Mouse (Mus musculus): ENCODE results near the gene Gys1. TPM values are rescaled to one million over a fixed set of nuclear protein-coding genes. Genes with fewer than 3 reads are reported as not detected.
"Not testable (repeated sequence)": the region's sequence is repeated elsewhere in the genome, so short reads cannot be mapped to it uniquely, and the experiment has no call there.

Gys1 gene
- polyA plus RNA-seq, 1 experiment from 2014 or later, result 111 TPM

- H3K27ac ChIP-seq, result peak within 1 kb of the TSS; percentile 74
- peak within 1 kb of the TSS; percentile 91 for H3K4me3 ChIP-seq
- no peaks in the 10 kb centered on the region for H3K9me3 ChIP-seq (replicated peaks)
- no peaks in the 10 kb centered on the region for H3K27me3 ChIP-seq
- peak within 1 kb of the TSS; percentile 87 for H3K4me2 ChIP-seq
- H3K4me1 ChIP-seq (replicated peaks), result peaks cover 22% of the 10 kb centered on the region
- peaks cover 33% of the 10 kb centered on the region for H3K36me3 ChIP-seq
- WGBS, result under 1% methylated on average over 56 of the region's 58 CpGs
- H3K9ac ChIP-seq, result peak within 1 kb of the TSS; percentile 86
- peak; percentile 80 for ATAC-seq (replicated peaks; ENCODE audit: insufficient number of reproducible peaks, insufficient read depth, low FRiP score, low read depth)
Measured at GRCm38 (mm10) chr7:45466283-45467089, 31.8 kb downstream of the Gys1 start, which contains the start of gene Bax. Gene Bax, minus strand, starts transcription at chr7:45466898.

- 34% methylated on average over 7 of the region's 7 CpGs for WGBS
- Histone ChIP-seq H3K36me3 (peaks cover 28% of the 10 kb centered on the region), H3K27me3 (no peaks in the 10 kb centered on the region), H3K9me3 (replicated peaks) (no peaks in the 10 kb centered on the region), H3K9ac (peak overlapping the region; percentile 47), H3K27ac (no peak overlapping the region; the same call in 1 of the 2 replicates), H3K4me1 (replicated peaks) (peaks cover 19% of the 10 kb centered on the region), H3K4me2 (peak overlapping the region; percentile 87), H3K4me3 (peak overlapping the region; percentile 91)
- no peak for ATAC-seq (replicated peaks; ENCODE audit: insufficient number of reproducible peaks, insufficient read depth, low FRiP score, low read depth)
Measured at GRCm38 (mm10) chr7:45467090-45467670, 32.5 kb downstream of the Gys1 start.

- Histone ChIP-seq H3K4me1 (replicated peaks) (peaks cover 11% of the 10 kb centered on the region), H3K36me3 (no peaks in the 10 kb centered on the region), H3K27me3 (no peaks in the 10 kb centered on the region), H3K4me2 (no peak overlapping the region), H3K9me3 (replicated peaks) (no peaks in the 10 kb centered on the region), H3K9ac (no peak overlapping the region), H3K27ac (no peak overlapping the region), H3K4me3 (no peak overlapping the region)
- 4% methylated on average over 3 of the region's 3 CpGs for WGBS
- ATAC-seq (replicated peaks; ENCODE audit: insufficient number of reproducible peaks, insufficient read depth, low FRiP score, low read depth), result no peak
Measured at GRCm38 (mm10) chr7:45470869-45471268, 36.2 kb downstream of the Gys1 start.

- ATAC-seq (replicated peaks; ENCODE audit: insufficient number of reproducible peaks, insufficient read depth, low FRiP score, low read depth), result no peak
- Histone ChIP-seq H3K27ac (no peak overlapping the region), H3K36me3 (no peaks in the 10 kb centered on the region), H3K4me2 (peak overlapping the region; percentile 55), H3K4me1 (replicated peaks) (no peaks in the 10 kb centered on the region), H3K27me3 (no peaks in the 10 kb centered on the region), H3K9me3 (replicated peaks) (no peaks in the 10 kb centered on the region), H3K4me3 (peak overlapping the region; percentile 28), H3K9ac (no peak overlapping the region)
- 55% methylated on average over 16 of the region's 16 CpGs for WGBS
Measured at GRCm38 (mm10) chr7:45475291-45475969, 40.8 kb downstream of the Gys1 start.

GRCm38 (mm10) chr7:45476453-45476852, 41.8 kb downstream of the Gys1 start:
- 40% methylated on average over 1 of the region's 1 CpGs for WGBS
- H3K4me2 ChIP-seq, result no peak overlapping the region
- H3K4me1 ChIP-seq (replicated peaks), result no peaks in the 10 kb centered on the region
- no peak overlapping the region for H3K27ac ChIP-seq
- H3K9ac ChIP-seq, result no peak overlapping the region
- no peaks in the 10 kb centered on the region for H3K9me3 ChIP-seq (replicated peaks)
- H3K4me3 ChIP-seq, result no peak overlapping the region
- no peak for ATAC-seq (replicated peaks; ENCODE audit: insufficient number of reproducible peaks, insufficient read depth, low FRiP score, low read depth)
- H3K27me3 ChIP-seq, result no peaks in the 10 kb centered on the region
- H3K36me3 ChIP-seq, result no peaks in the 10 kb centered on the region

- Histone ChIP-seq H3K27me3 (no peaks in the 10 kb centered on the region), H3K36me3 (no peaks in the 10 kb centered on the region), H3K9me3 (replicated peaks) (no peaks in the 10 kb centered on the region), H3K9ac (no peak overlapping the region), H3K4me2 (no peak overlapping the region), H3K27ac (no peak overlapping the region), H3K4me1 (replicated peaks) (no peaks in the 10 kb centered on the region), H3K4me3 (no peak overlapping the region)
- no peak for ATAC-seq (replicated peaks; ENCODE audit: insufficient number of reproducible peaks, insufficient read depth, low FRiP score, low read depth)
- WGBS, result 8% methylated on average over 3 of the region's 3 CpGs
Measured at GRCm38 (mm10) chr7:45477003-45477402, 42.4 kb downstream of the Gys1 start.

GRCm38 (mm10) chr7:45478774-45479173, 44.1 kb downstream of the Gys1 start:
- Histone ChIP-seq H3K4me1 (replicated peaks) (no peaks in the 10 kb centered on the region), H3K36me3 (no peaks in the 10 kb centered on the region), H3K4me2 (no peak overlapping the region), H3K27ac (no peak overlapping the region), H3K9me3 (replicated peaks) (no peaks in the 10 kb centered on the region), H3K9ac (no peak overlapping the region), H3K27me3 (no peaks in the 10 kb centered on the region), H3K4me3 (no peak overlapping the region)
- ATAC-seq (replicated peaks; ENCODE audit: insufficient number of reproducible peaks, insufficient read depth, low FRiP score, low read depth), result no peak
- 92% methylated on average over 7 of the region's 7 CpGs for WGBS

GRCm38 (mm10) chr7:45480310-45480709, 45.7 kb downstream of the Gys1 start:
- WGBS, result 77% methylated on average over 4 of the region's 4 CpGs
- not testable (repeated sequence) for H3K36me3 ChIP-seq; ATAC-seq (replicated peaks; ENCODE audit: insufficient number of reproducible peaks, insufficient read depth, low FRiP score, low read depth); H3K4me1 ChIP-seq (replicated peaks); H3K9ac ChIP-seq; H3K4me3 ChIP-seq; H3K4me2 ChIP-seq; H3K27me3 ChIP-seq; H3K27ac ChIP-seq; H3K9me3 ChIP-seq (replicated peaks)

- H3K36me3 ChIP-seq, result no peaks in the 10 kb centered on the region
- no peaks in the 10 kb centered on the region for H3K4me1 ChIP-seq (replicated peaks)
- H3K9ac ChIP-seq, result no peak within 1 kb of the TSS
- 47% methylated on average over 15 of the region's 15 CpGs for WGBS
- no peak within 1 kb of the TSS for H3K4me3 ChIP-seq
- no peak within 1 kb of the TSS for H3K4me2 ChIP-seq
- H3K27ac ChIP-seq, result no peak within 1 kb of the TSS
- ATAC-seq (replicated peaks; ENCODE audit: insufficient number of reproducible peaks, insufficient read depth, low FRiP score, low read depth), result peak; percentile 74
- no peaks in the 10 kb centered on the region for H3K9me3 ChIP-seq (replicated peaks)
- H3K27me3 ChIP-seq, result no peaks in the 10 kb centered on the region
Measured at GRCm38 (mm10) chr7:45481374-45481927, 46.8 kb downstream of the Gys1 start, which contains the start of gene Tulp2. Gene Tulp2, plus strand, starts transcription at chr7:45481877.

GRCm38 (mm10) chr7:45482166-45482565, 47.5 kb downstream of the Gys1 start:
- no peak for ATAC-seq (replicated peaks; ENCODE audit: insufficient number of reproducible peaks, insufficient read depth, low FRiP score, low read depth)
- no peaks in the 10 kb centered on the region for H3K9me3 ChIP-seq (replicated peaks)
- H3K27me3 ChIP-seq, result no peaks in the 10 kb centered on the region
- no peaks in the 10 kb centered on the region for H3K36me3 ChIP-seq
- no peak overlapping the region for H3K27ac ChIP-seq
- no peaks in the 10 kb centered on the region for H3K4me1 ChIP-seq (replicated peaks)
- 71% methylated on average over 1 of the region's 1 CpGs for WGBS
- H3K4me3 ChIP-seq, result no peak overlapping the region
- no peak overlapping the region for H3K9ac ChIP-seq
- no peak overlapping the region for H3K4me2 ChIP-seq

- H3K9me3 ChIP-seq (replicated peaks); H3K27me3 ChIP-seq; H3K4me2 ChIP-seq; H3K36me3 ChIP-seq; ATAC-seq (replicated peaks; ENCODE audit: insufficient number of reproducible peaks, insufficient read depth, low FRiP score, low read depth); H3K4me3 ChIP-seq; H3K27ac ChIP-seq; H3K9ac ChIP-seq: not testable (repeated sequence)
- peaks cover 14% of the 10 kb centered on the region for H3K4me1 ChIP-seq (replicated peaks)
- 85% methylated on average over 5 of the region's 5 CpGs for WGBS
Measured at GRCm38 (mm10) chr7:45484985-45485384, 50.3 kb downstream of the Gys1 start.
